Mouse (Mus musculus) embryonic facial prominence, embryonic 13.5 days (tissue): Measurements from ENCODE around the gene Rassf6. TPM values are rescaled to one million over a fixed set of nuclear protein-coding genes. Genes with fewer than 3 reads are reported as not detected.

Source experiments
- ATAC-seq: fragments of 200-750 bp; cut with Nextera tagmentation; 2 replicates; pipeline ENCODE4 v1.8.0; 2017; ENCODE audit warnings: low read depth; ENCODE audit not compliant: insufficient number of reproducible peaks, insufficient read depth, low FRiP score, low TSS enrichment
- H3K27ac ChIP-seq: fragments of 300-500 bp; sonication (generic); 2 replicates; pipeline ENCODE4 v1.5.1; 2015; ENCODE audit warnings: moderate library complexity, mild to moderate bottlenecking, inconsistent platforms
- H3K27me3 ChIP-seq: fragments of 300-500 bp; sonication (generic); 2 replicates; pipeline ENCODE4 v1.6.1; 2015; ENCODE audit warnings: mild to moderate bottlenecking, inconsistent platforms
- H3K36me3 ChIP-seq: fragments of 300-500 bp; sonication (generic); 2 replicates; pipeline ENCODE4 v1.6.1; 2015; ENCODE audit warnings: mild to moderate bottlenecking, inconsistent platforms
- H3K4me1 ChIP-seq: fragments of 300-500 bp; sonication (generic); 2 replicates; pipeline ENCODE4 v1.6.1; 2015; ENCODE audit warnings: inconsistent platforms
- H3K4me2 ChIP-seq: fragments of 300-500 bp; sonication (generic); 2 replicates; pipeline ENCODE4 v1.6.1; 2015; ENCODE audit warnings: moderate library complexity, mild to moderate bottlenecking, inconsistent platforms
- H3K4me3 ChIP-seq: fragments of 300-500 bp; sonication (generic); 2 replicates; pipeline ENCODE4 v1.5.1; 2015; ENCODE audit warnings: mild to moderate bottlenecking, inconsistent platforms
- H3K9ac ChIP-seq: fragments of 300-500 bp; sonication (generic); 2 replicates; pipeline ENCODE4 v1.6.1; 2015; ENCODE audit warnings: mild to moderate bottlenecking, inconsistent platforms
- H3K9me3 ChIP-seq: fragments of 300-500 bp; sonication (generic); 2 replicates; pipeline ENCODE4 v1.6.1; 2016; ENCODE audit warnings: inconsistent platforms
- WGBS: fragments of 180-500 bp; shearing (Covaris S2); methylation state at CpG from one replicate; pipeline ENCODE4 v1.1.7; 2015; ENCODE audit warnings: mixed read lengths; 5-methylcytosine and 5-hydroxymethylcytosine counted together
- polyA plus RNA-seq: library from polyadenylated mRNA; unstranded; fragments of >200 nt; fragmentation: Nextera tagmentation; extraction: Ambion mirVana; gene quantifications from 2 replicates; pipeline ENCODE4 v1.2.1, GENCODE M21; 2015

Rassf6 gene
- polyA plus RNA-seq, 1 experiment from 2014 or later, result 1.5 TPM

DNA sequence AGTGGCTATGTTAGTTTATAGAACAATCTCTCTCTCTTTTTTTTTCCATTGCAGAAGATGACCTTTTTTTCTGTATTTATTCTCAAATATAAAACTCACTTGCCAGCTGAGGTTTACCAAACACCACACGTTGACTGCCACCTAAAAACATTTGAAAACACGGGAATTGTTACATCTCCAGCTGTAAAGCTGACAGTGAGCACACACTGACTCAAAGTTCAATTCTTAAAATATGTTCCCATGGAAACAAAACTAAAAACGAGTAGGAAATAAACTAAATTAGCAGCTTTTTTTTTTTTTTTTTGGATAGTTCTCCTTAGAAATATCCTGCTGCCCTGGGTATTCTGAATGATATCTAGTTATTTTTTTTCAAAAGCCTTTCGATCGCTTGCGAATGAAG, 75.3 kb downstream of the Rassf6 start:
- no peaks in the 10 kb centered on the region for H3K36me3 ChIP-seq
- no peaks in the 10 kb centered on the region for H3K27me3 ChIP-seq
- no peak overlapping the region for H3K4me2 ChIP-seq
- H3K9me3 ChIP-seq, result no peaks in the 10 kb centered on the region
- H3K4me1 ChIP-seq, result 0 out of 2 replicates have a peak, but pooled peaks cover 4% of the 10 kb centered on the region
- 80% methylated on average over 6 of the region's 6 CpGs for WGBS
- ATAC-seq, result no peak
- no peak overlapping the region for H3K27ac ChIP-seq
- H3K9ac ChIP-seq, result no peak overlapping the region
- no peak overlapping the region for H3K4me3 ChIP-seq

DNA sequence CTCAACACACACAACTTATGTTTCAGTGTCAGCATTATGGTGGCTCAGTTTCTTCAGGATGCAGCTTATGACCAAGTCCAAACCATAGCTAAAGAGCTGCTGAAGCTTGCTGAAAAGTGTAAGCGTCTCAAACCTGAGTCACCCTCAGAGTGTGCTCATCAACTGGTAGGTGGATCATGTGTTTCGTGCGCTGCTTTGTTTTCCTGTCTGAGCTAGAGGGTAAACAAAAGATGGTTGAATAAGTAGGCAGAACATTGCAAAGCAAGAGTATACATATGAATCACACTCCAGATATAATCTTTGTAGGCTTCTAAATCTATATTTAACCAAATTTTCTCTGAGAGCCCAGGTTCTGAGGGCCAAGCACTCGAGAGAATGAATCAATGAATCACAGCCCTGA, 76.3 kb downstream of the Rassf6 start:
- WGBS, result 88% methylated on average over 4 of the region's 4 CpGs
- ATAC-seq, result no peak
- no peaks in the 10 kb centered on the region for H3K36me3 ChIP-seq

DNA sequence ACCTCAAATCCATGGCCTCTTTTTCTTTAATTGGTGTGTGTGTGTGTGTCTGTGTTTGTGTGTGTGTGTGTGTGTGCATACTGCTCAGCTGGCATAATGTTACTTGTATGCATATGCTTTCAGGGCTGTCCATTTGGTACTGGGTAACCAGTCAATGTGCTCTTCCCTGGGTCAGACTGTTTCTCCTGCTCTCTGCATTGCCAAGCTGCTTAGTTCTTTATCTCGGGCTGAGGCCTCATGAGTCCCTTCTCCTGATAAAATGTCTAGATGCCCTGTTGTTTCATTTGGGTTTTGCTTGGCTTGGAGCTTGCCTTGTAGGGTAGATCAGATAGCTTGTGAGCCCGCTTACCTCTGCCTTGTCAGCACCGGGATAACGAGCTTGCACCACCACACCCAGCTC, 77.6 kb downstream of the Rassf6 start:
- Histone ChIP-seq H3K4me1 (no peaks in the 10 kb centered on the region), H3K36me3 (no peaks in the 10 kb centered on the region), H3K9ac (no peak overlapping the region), H3K4me2 (no peak overlapping the region), H3K27ac (no peak overlapping the region), H3K9me3 (no peaks in the 10 kb centered on the region), H3K4me3 (no peak overlapping the region), H3K27me3 (no peaks in the 10 kb centered on the region)
- ATAC-seq, result no peak
- WGBS, result 79% methylated on average over 4 of the region's 4 CpGs

More for the DNA sequence above, 76.3 kb downstream of the Rassf6 start:
- Histone ChIP-seq H3K4me2 (no peak overlapping the region), H3K27ac (no peak overlapping the region), H3K9me3 (no peaks in the 10 kb centered on the region), H3K4me1 (no peaks in the 10 kb centered on the region), H3K9ac (no peak overlapping the region), H3K4me3 (no peak overlapping the region), H3K27me3 (no peaks in the 10 kb centered on the region)

DNA sequence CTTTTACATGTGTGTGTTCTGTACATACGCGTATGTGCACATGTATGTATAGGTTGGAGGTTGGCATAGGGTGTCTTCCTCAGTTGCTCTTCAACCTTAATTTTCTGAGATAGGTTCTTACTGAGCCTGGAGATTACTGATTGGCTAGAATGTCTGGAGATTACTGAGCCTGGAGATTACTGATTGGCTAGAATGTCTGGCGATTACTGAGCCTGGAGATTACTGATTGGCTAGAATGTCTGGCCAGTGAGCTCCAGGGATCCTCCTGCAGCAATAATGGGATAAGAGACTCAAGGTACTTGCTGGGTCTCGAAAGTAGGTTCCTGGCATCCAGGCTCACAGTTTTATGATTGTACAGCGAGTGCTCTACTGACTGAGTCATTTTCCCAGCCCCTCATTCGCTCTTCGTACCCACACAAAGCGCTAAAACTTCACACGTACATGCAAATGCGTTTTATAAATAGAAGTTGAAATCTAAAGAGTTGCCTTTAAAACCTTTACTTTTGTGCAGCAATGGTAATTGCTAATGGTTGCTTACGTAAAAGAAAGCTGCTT, 78.7 kb downstream of the Rassf6 start:
- H3K36me3 ChIP-seq, result no peaks in the 10 kb centered on the region
- no peaks in the 10 kb centered on the region for H3K9me3 ChIP-seq
- ATAC-seq, result no peak
- no peaks in the 10 kb centered on the region for H3K4me1 ChIP-seq
- no peak overlapping the region for H3K4me3 ChIP-seq
- WGBS, result 93% methylated on average over 11 of the region's 11 CpGs
- no peak overlapping the region for H3K4me2 ChIP-seq
- no peaks in the 10 kb centered on the region for H3K27me3 ChIP-seq
- no peak overlapping the region for H3K9ac ChIP-seq
- no peak overlapping the region for H3K27ac ChIP-seq

DNA sequence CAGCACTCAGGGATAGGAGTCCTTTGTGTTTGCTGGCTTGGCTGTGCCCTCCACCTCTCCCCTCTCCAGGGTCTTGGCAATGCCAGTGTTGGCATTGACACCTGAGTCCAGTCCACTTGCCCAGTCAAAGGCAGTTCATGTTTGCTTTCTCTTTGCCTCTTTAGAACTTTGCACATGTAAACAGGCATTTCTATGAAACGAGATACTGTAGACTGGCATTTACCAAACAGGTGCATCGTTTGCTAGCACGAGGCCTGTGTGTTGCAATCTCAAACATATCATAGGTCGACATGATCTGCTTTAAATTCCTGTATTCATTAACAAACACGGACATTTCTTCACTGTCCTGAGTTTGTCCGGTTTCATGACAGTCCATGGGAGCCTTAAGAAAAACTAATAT, 79.7 kb downstream of the Rassf6 start, which contains the start of gene 5830473C10Rik:
Gene 5830473C10Rik (plus strand): TSS at position 365 of the 400 bp plus-strand sequence.
- H3K27ac ChIP-seq, result no peak within 1 kb of the TSS
- ATAC-seq, result no peak
- H3K36me3 ChIP-seq, result no peaks in the 10 kb centered on the region
- no peak within 1 kb of the TSS for H3K4me3 ChIP-seq
- 84% methylated on average over 6 of the region's 6 CpGs for WGBS
- no peaks in the 10 kb centered on the region for H3K27me3 ChIP-seq
- no peak within 1 kb of the TSS for H3K9ac ChIP-seq
- H3K9me3 ChIP-seq, result no peaks in the 10 kb centered on the region
- H3K4me2 ChIP-seq, result no peak within 1 kb of the TSS
- no peaks in the 10 kb centered on the region for H3K4me1 ChIP-seq

DNA sequence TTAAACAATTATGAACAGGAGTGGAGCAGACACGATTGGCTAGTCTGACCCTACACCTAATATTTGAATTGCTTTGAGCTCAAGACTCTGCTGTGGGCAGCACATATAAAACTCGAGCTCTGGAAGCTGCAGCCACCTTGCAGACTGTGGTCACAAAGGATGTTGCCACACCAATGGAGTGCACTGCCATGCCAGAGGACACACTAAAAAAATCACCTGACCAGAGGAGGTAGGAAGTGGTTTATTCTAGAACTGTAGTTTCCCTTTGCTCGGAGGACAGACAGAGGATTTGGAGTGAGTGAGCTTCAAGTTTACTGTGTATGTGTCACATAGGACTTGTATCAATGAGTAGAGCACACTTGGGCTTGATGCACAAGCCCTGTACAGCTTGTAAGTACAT, 84.4 kb downstream of the Rassf6 start:
- Histone ChIP-seq H3K4me3 (no peak overlapping the region), H3K27ac (no peak overlapping the region), H3K9me3 (no peaks in the 10 kb centered on the region), H3K4me1 (no peaks in the 10 kb centered on the region), H3K27me3 (no peaks in the 10 kb centered on the region), H3K4me2 (no peak overlapping the region), H3K9ac (no peak overlapping the region), H3K36me3 (no peaks in the 10 kb centered on the region)
- no peak for ATAC-seq
- 76% methylated on average over 3 of the region's 3 CpGs for WGBS

Other genes with a start within 250 kb of the Rassf6 start
- 1.8 and 60.7 TPM in 2 replicates for gene Alb, start 179.8 kb downstream of the Rassf6 start, polyA plus RNA-seq
- 0.84 and 113 TPM in 2 replicates for gene Afp, start 149.9 kb downstream of the Rassf6 start, polyA plus RNA-seq
- 0.50 TPM in 1 of 2 replicates, not detected in the other for gene Afm, start 121.7 kb downstream of the Rassf6 start, polyA plus RNA-seq
- not detected in 2 replicates for gene 5830473C10Rik, start 79.5 kb downstream of the Rassf6 start, polyA plus RNA-seq
- gene Cxcl5, start 118.7 kb upstream of the Rassf6 start, polyA plus RNA-seq, result 1.7 and 3.1 TPM in 2 replicates
- 8.0 and 10.0 TPM in 2 replicates for gene Ppbp, start 127.9 kb upstream of the Rassf6 start, polyA plus RNA-seq
- gene Pf4, start 131.8 kb upstream of the Rassf6 start, polyA plus RNA-seq, result 62.7 and 65.2 TPM in 2 replicates
- gene Cxcl3, start 145.4 kb upstream of the Rassf6 start, polyA plus RNA-seq, result 0.41 TPM in 1 of 2 replicates, not detected in the other
- gene Cxcl15, start 153.9 kb upstream of the Rassf6 start, polyA plus RNA-seq, result 0.13 TPM in 1 of 2 replicates, not detected in the other